Mouse (Mus musculus): Measurements from ENCODE around the gene Cnot4. TPM values are rescaled to one million over a fixed set of nuclear protein-coding genes. Genes with fewer than 3 reads are reported as not detected.
A peak's percentile ranks its signal among the peaks of the same experiment; 100 is the strongest.

Gene Cnot4
- polyA plus RNA-seq, 1 experiment from 2014 or later: 39.0 TPM

GRCm38 (mm10) chr6:35084927-35085326 is 48.6 kb downstream of the Cnot4 start:
- Histone ChIP-seq H3K4me2 (ENCODE audit: low read length) (no peak overlapping the region), H3K9ac (replicated peaks; ENCODE audit: low read length) (no peak overlapping the region), H3K36me3 (ENCODE audit: control insufficient read depth, insufficient read depth, low read length) (no peaks in the 10 kb centered on the region), H3K4me3 (replicated peaks; ENCODE audit: low read depth, low read length) (no peak overlapping the region), H3K27ac (replicated peaks; ENCODE audit: low read depth, low read length) (no peak overlapping the region), H3K4me1 (ENCODE audit: control insufficient read depth, insufficient read depth, low read length) (no peaks in the 10 kb centered on the region), H3K27me3 (ENCODE audit: control insufficient read depth, insufficient read depth, low read length) (no peaks in the 10 kb centered on the region), H3K9me3 (ENCODE audit: control insufficient read depth, low read length) (no peaks in the 10 kb centered on the region)
- 98% methylated on average over 3 of the region's 3 CpGs for WGBS
- ATAC-seq (ENCODE audit: low FRiP score, low TSS enrichment) (no peak), DNase-seq (no peak)

- Histone ChIP-seq H3K27ac (replicated peaks; ENCODE audit: low read depth, low read length) (no peak overlapping the region), H3K4me2 (ENCODE audit: low read length) (no peak overlapping the region), H3K27me3 (ENCODE audit: control insufficient read depth, insufficient read depth, low read length) (no peaks in the 10 kb centered on the region), H3K36me3 (ENCODE audit: control insufficient read depth, insufficient read depth, low read length) (peaks cover 27% of the 10 kb centered on the region), H3K9ac (replicated peaks; ENCODE audit: low read length) (no peak overlapping the region), H3K4me3 (replicated peaks; ENCODE audit: low read depth, low read length) (no peak overlapping the region), H3K9me3 (ENCODE audit: control insufficient read depth, low read length) (no peaks in the 10 kb centered on the region), H3K4me1 (ENCODE audit: control insufficient read depth, insufficient read depth, low read length) (no peaks in the 10 kb centered on the region)
- DNase-seq: no peak
- WGBS: 96% methylated on average over 9 of the region's 9 CpGs
- no peak for ATAC-seq (ENCODE audit: low FRiP score, low TSS enrichment)
Measured at GRCm38 (mm10) chr6:35075148-35075547, 58.4 kb downstream of the Cnot4 start.

- no peak for ATAC-seq (ENCODE audit: low FRiP score, low TSS enrichment)
- 89% methylated on average over 3 of the region's 3 CpGs for WGBS
Measured at GRCm38 (mm10) chr6:35071261-35071660, 62.3 kb downstream of the Cnot4 start.

DNA sequence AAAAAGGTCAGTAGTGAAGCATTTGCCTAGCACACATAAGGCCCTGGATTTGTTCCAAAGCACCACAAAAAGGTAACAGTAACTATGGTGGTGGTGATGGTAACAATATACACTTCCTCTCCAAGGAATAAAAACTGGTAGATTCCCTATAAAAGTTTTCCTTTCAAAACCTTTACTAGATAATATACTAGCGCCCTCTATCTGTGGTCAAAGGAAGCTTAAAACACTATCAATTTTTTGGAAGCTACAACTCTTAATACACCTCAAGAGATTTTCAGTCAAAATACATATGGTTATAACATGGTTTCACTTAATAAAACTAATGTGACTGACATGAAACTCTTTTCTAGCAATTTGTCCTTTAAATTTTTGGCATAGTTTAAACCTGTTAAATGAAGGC is 71.1 kb downstream of the Cnot4 start:
- peaks cover 19% of the 10 kb centered on the region for H3K36me3 ChIP-seq (ENCODE audit: control insufficient read depth, insufficient read depth, low read length)
- H3K4me3 ChIP-seq (replicated peaks; ENCODE audit: low read depth, low read length): no peak overlapping the region
- no peaks in the 10 kb centered on the region for H3K27me3 ChIP-seq (ENCODE audit: control insufficient read depth, insufficient read depth, low read length)
- no peak overlapping the region for H3K4me2 ChIP-seq (ENCODE audit: low read length)
- H3K9me3 ChIP-seq (ENCODE audit: control insufficient read depth, low read length): no peaks in the 10 kb centered on the region
- H3K9ac ChIP-seq (replicated peaks; ENCODE audit: low read length): no peak overlapping the region
- no peak overlapping the region for H3K27ac ChIP-seq (replicated peaks; ENCODE audit: low read depth, low read length)
- WGBS: 22% methylated on average over 1 of the region's 1 CpGs
- peak; percentile 17 for DNase-seq
- no peaks in the 10 kb centered on the region for H3K4me1 ChIP-seq (ENCODE audit: control insufficient read depth, insufficient read depth, low read length)
- no peak for ATAC-seq (ENCODE audit: low FRiP score, low TSS enrichment)

More at GRCm38 (mm10) chr6:35071261-35071660, 62.3 kb downstream of the Cnot4 start:
- no peaks in the 10 kb centered on the region for H3K4me1 ChIP-seq (ENCODE audit: control insufficient read depth, insufficient read depth, low read length)
- H3K9ac ChIP-seq (replicated peaks; ENCODE audit: low read length): no peak overlapping the region
- no peaks in the 10 kb centered on the region for H3K27me3 ChIP-seq (ENCODE audit: control insufficient read depth, insufficient read depth, low read length)
- H3K27ac ChIP-seq (replicated peaks; ENCODE audit: low read depth, low read length): no peak overlapping the region
- no peak overlapping the region for H3K4me2 ChIP-seq (ENCODE audit: low read length)
- H3K9me3 ChIP-seq (ENCODE audit: control insufficient read depth, low read length): no peaks in the 10 kb centered on the region
- peak; percentile 30 for DNase-seq
- H3K4me3 ChIP-seq (replicated peaks; ENCODE audit: low read depth, low read length): no peak overlapping the region
- H3K36me3 ChIP-seq (ENCODE audit: control insufficient read depth, insufficient read depth, low read length): peaks cover 31% of the 10 kb centered on the region

GRCm38 (mm10) chr6:35043127-35043526 is 90.4 kb downstream of the Cnot4 start:
- DNase-seq: no peak
- H3K4me3 ChIP-seq (replicated peaks; ENCODE audit: low read depth, low read length): no peak overlapping the region
- no peak for ATAC-seq (ENCODE audit: low FRiP score, low TSS enrichment)
- H3K27ac ChIP-seq (replicated peaks; ENCODE audit: low read depth, low read length): no peak overlapping the region
- no peaks in the 10 kb centered on the region for H3K36me3 ChIP-seq (ENCODE audit: control insufficient read depth, insufficient read depth, low read length)
- WGBS: 77% methylated on average over 1 of the region's 1 CpGs
- H3K4me2 ChIP-seq (ENCODE audit: low read length): no peak overlapping the region
- H3K27me3 ChIP-seq (ENCODE audit: control insufficient read depth, insufficient read depth, low read length): no peaks in the 10 kb centered on the region
- H3K4me1 ChIP-seq (ENCODE audit: control insufficient read depth, insufficient read depth, low read length): no peaks in the 10 kb centered on the region
- H3K9ac ChIP-seq (replicated peaks; ENCODE audit: low read length): no peak overlapping the region
- no peaks in the 10 kb centered on the region for H3K9me3 ChIP-seq (ENCODE audit: control insufficient read depth, low read length)

- no peaks in the 10 kb centered on the region for H3K27me3 ChIP-seq (ENCODE audit: control insufficient read depth, insufficient read depth, low read length)
- WGBS: 95% methylated on average over 11 of the region's 11 CpGs
- no peak overlapping the region for H3K27ac ChIP-seq (replicated peaks; ENCODE audit: low read depth, low read length)
- DNase-seq (no peak), ATAC-seq (ENCODE audit: low FRiP score, low TSS enrichment) (no peak)
- H3K4me2 ChIP-seq (ENCODE audit: low read length): no peak overlapping the region
- no peaks in the 10 kb centered on the region; the same call in 1 of the 2 replicates for H3K36me3 ChIP-seq (ENCODE audit: control insufficient read depth, insufficient read depth, low read length)
- no peaks in the 10 kb centered on the region for H3K4me1 ChIP-seq (ENCODE audit: control insufficient read depth, insufficient read depth, low read length)
- H3K9ac ChIP-seq (replicated peaks; ENCODE audit: low read length): no peak overlapping the region
- H3K9me3 ChIP-seq (ENCODE audit: control insufficient read depth, low read length): no peaks in the 10 kb centered on the region
- no peak overlapping the region for H3K4me3 ChIP-seq (replicated peaks; ENCODE audit: low read depth, low read length)
Measured at GRCm38 (mm10) chr6:35033341-35033740, 100.2 kb downstream of the Cnot4 start.

DNA sequence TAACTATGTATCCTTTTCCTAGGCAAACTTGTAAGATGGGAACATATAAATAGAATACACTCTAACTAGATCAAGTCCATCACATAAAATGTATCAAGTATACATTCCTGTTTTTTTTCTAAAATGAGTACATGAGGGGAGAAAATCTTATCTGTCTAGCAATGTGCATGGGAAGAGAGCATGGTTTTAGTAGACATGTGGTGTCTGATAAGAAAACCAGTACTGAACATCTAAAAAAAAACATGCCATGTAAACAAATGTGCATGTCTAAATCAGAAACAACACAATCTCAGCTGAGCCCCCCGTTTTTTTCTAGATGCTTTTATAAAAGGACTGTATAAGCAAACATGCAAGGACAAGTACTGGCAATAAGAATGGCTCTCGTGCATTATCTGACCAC is 100.8 kb downstream of the Cnot4 start:
- 90% methylated on average over 2 of the region's 2 CpGs for WGBS

GRCm38 (mm10) chr6:35030811-35031210 is 102.7 kb downstream of the Cnot4 start:
- H3K9ac ChIP-seq (replicated peaks; ENCODE audit: low read length): no peak overlapping the region
- WGBS: 94% methylated on average over 4 of the region's 4 CpGs
- no peaks in the 10 kb centered on the region for H3K4me1 ChIP-seq (ENCODE audit: control insufficient read depth, insufficient read depth, low read length)
- no peaks in the 10 kb centered on the region for H3K36me3 ChIP-seq (ENCODE audit: control insufficient read depth, insufficient read depth, low read length)
- no peak for ATAC-seq (ENCODE audit: low FRiP score, low TSS enrichment)
- H3K9me3 ChIP-seq (ENCODE audit: control insufficient read depth, low read length): no peaks in the 10 kb centered on the region
- H3K4me2 ChIP-seq (ENCODE audit: low read length): no peak overlapping the region
- H3K4me3 ChIP-seq (replicated peaks; ENCODE audit: low read depth, low read length): no peak overlapping the region
- no peak overlapping the region for H3K27ac ChIP-seq (replicated peaks; ENCODE audit: low read depth, low read length)
- no peaks in the 10 kb centered on the region for H3K27me3 ChIP-seq (ENCODE audit: control insufficient read depth, insufficient read depth, low read length)
- DNase-seq: no peak

More for the DNA sequence above, 100.8 kb downstream of the Cnot4 start:
- H3K4me2 ChIP-seq (ENCODE audit: low read length): no peak overlapping the region
- H3K36me3 ChIP-seq (ENCODE audit: control insufficient read depth, insufficient read depth, low read length): no peaks in the 10 kb centered on the region; the same call in 1 of the 2 replicates
- H3K4me1 ChIP-seq (ENCODE audit: control insufficient read depth, insufficient read depth, low read length): no peaks in the 10 kb centered on the region
- no peak overlapping the region for H3K27ac ChIP-seq (replicated peaks; ENCODE audit: low read depth, low read length)
- H3K4me3 ChIP-seq (replicated peaks; ENCODE audit: low read depth, low read length): no peak overlapping the region
- ATAC-seq (ENCODE audit: low FRiP score, low TSS enrichment) (no peak), DNase-seq (no peak)
- no peaks in the 10 kb centered on the region for H3K27me3 ChIP-seq (ENCODE audit: control insufficient read depth, insufficient read depth, low read length)
- H3K9me3 ChIP-seq (ENCODE audit: control insufficient read depth, low read length): no peaks in the 10 kb centered on the region
- no peak overlapping the region for H3K9ac ChIP-seq (replicated peaks; ENCODE audit: low read length)

DNA sequence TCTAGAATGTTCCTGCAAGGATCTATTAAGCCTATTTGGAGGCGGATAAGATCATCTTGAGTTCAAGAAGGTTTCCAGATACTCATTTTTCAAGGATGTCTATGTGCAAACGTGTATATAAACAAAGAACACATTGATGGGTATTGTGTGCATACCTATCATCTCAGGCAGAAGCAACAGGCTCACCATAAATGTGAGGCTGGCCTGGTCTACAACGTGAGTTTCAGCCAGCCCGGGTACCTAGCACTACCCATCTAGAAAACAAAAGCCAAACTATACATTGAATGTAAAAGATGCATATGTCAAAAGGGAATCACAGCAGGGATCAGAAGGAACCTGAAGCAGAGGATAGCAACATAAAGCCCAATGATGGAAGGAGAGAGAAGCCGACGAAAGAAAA is 103.3 kb downstream of the Cnot4 start:
- H3K27me3 ChIP-seq (ENCODE audit: control insufficient read depth, insufficient read depth, low read length): no peaks in the 10 kb centered on the region
- H3K27ac ChIP-seq (replicated peaks; ENCODE audit: low read depth, low read length): no peak overlapping the region
- DNase-seq (no peak), ATAC-seq (ENCODE audit: low FRiP score, low TSS enrichment) (no peak)
- no peaks in the 10 kb centered on the region for H3K4me1 ChIP-seq (ENCODE audit: control insufficient read depth, insufficient read depth, low read length)
- H3K4me2 ChIP-seq (ENCODE audit: low read length): no peak overlapping the region
- no peaks in the 10 kb centered on the region for H3K9me3 ChIP-seq (ENCODE audit: control insufficient read depth, low read length)
- WGBS: 87% methylated on average over 6 of the region's 6 CpGs
- no peak overlapping the region for H3K4me3 ChIP-seq (replicated peaks; ENCODE audit: low read depth, low read length)
- H3K36me3 ChIP-seq (ENCODE audit: control insufficient read depth, insufficient read depth, low read length): no peaks in the 10 kb centered on the region
- H3K9ac ChIP-seq (replicated peaks; ENCODE audit: low read length): no peak overlapping the region

Data from midbrain, embryonic 14.5 days (tissue).